Mouse (Mus musculus) CH12.LX (cell line): ENCODE data around the gene Eef1akmt4. TPM values are rescaled to one million over a fixed set of nuclear protein-coding genes. Genes with fewer than 3 reads are reported as not detected.

Source experiments
- DNase-seq: peaks from one replicate; pipeline ENCODE4 v3.0.0-alpha.2; 2013; ENCODE audit errors: extremely low read depth
- H3K27ac ChIP-seq: 2 replicates; pipeline ENCODE4 v1.5.1; 2012; ENCODE audit warnings: low read depth, mild to moderate bottlenecking, control low read depth, moderate library complexity; ENCODE audit not compliant: insufficient read depth
- H3K27me3 ChIP-seq: replicated peaks from 2 replicates; pipeline ENCODE3; 2012; ENCODE audit warnings: inconsistent platforms
- H3K36me3 ChIP-seq, 2 experiments: replicated peaks in 1 of 2; 2 replicates each; pipeline versions ENCODE3 to v1.6.1; 2012; ENCODE audit warnings: inconsistent platforms in 1 of 2, low read length in 1 of 2, mild to moderate bottlenecking in 1 of 2, mixed read lengths in 1 of 2, moderate library complexity in 1 of 2; ENCODE audit not compliant: control insufficient read depth in 1 of 2, insufficient read depth in 1 of 2
- H3K4me1 ChIP-seq, 2 experiments: 2 replicates each; pipeline ENCODE4 v1.6.1; 2012; ENCODE audit warnings: inconsistent platforms in 1 of 2, moderate library complexity in 1 of 2; ENCODE audit not compliant: insufficient read depth in 2 of 2, control insufficient read depth in 1 of 2
- H3K4me2 ChIP-seq: 2 replicates; pipeline ENCODE4 v1.6.1; 2012; ENCODE audit warnings: low read depth, mild to moderate bottlenecking, control low read depth; ENCODE audit not compliant: poor library complexity, insufficient read depth, severe bottlenecking
- H3K4me3 ChIP-seq, 3 experiments: fragments of 150-350 bp in 1 of 3; sonication (generic) in 1 of 3; replicated peaks in 1 of 3; 2 replicates each; pipeline versions ENCODE3 to v1.5.1; 2011 to 2012; ENCODE audit warnings: low read depth in 2 of 3, low read length in 2 of 3, mild to moderate bottlenecking in 2 of 3, moderate library complexity in 2 of 3, control low read depth in 1 of 3, improper control_type of control experiment in 1 of 3, inconsistent platforms in 1 of 3, mixed read lengths in 1 of 3; ENCODE audit not compliant: poor library complexity in 1 of 3
- H3K79me2 ChIP-seq: replicated peaks from 2 replicates; pipeline ENCODE4 v1.6.1; 2012; ENCODE audit warnings: mild to moderate bottlenecking, moderate library complexity; ENCODE audit not compliant: control insufficient read depth, poor library complexity, insufficient read depth, severe bottlenecking; ENCODE audit errors: extremely low read depth
- H3K9ac ChIP-seq: 2 replicates; pipeline ENCODE4 v1.6.1; 2012; ENCODE audit warnings: low read depth, mild to moderate bottlenecking, control low read depth, moderate library complexity; ENCODE audit not compliant: insufficient read depth
- H3K9me3 ChIP-seq: replicated peaks from 2 replicates; pipeline ENCODE3; 2012; ENCODE audit warnings: low read length, inconsistent platforms, mixed read lengths
- BHLHE40 ChIP-seq: IDR thresholded peaks from 2 replicates; pipeline ENCODE4 v1.6.1; 2011; ENCODE audit warnings: mild to moderate bottlenecking, low read depth, low read length, improper control_type of control experiment
- CHD1 ChIP-seq: IDR thresholded peaks from 2 replicates; pipeline ENCODE4 v1.6.1; 2012; ENCODE audit warnings: low read depth, low read length, improper control_type of control experiment, inconsistent platforms
- CHD2 ChIP-seq: IDR thresholded peaks from 2 replicates; pipeline ENCODE4 v1.6.1; 2011; ENCODE audit warnings: low read length, improper control_type of control experiment
- CTCF ChIP-seq, 2 experiments: IDR thresholded peaks in 1 of 2; conservative IDR thresholded peaks in 1 of 2; 2 replicates each; pipeline ENCODE4 v1.5.1; 2011 to 2012; ENCODE audit warnings: low read depth in 2 of 2, low read length in 2 of 2, improper control_type of control experiment in 1 of 2, inconsistent platforms in 1 of 2, mild to moderate bottlenecking in 1 of 2, moderate library complexity in 1 of 2
- E2F4 ChIP-seq: IDR thresholded peaks from 2 replicates; pipeline ENCODE4 v1.6.1; 2011; ENCODE audit warnings: low read depth, low read length, improper control_type of control experiment; ENCODE audit not compliant: insufficient replicate concordance
- ELF1 ChIP-seq: IDR thresholded peaks from 2 replicates; pipeline ENCODE4 v1.6.1; 2014; ENCODE audit warnings: low read depth, mild to moderate bottlenecking, inconsistent platforms, low read length, improper control_type of control experiment
- EP300 ChIP-seq: IDR thresholded peaks from 2 replicates; pipeline ENCODE4 v1.6.1; 2011; ENCODE audit warnings: low read length, improper control_type of control experiment
- ETS1 ChIP-seq: conservative IDR thresholded peaks from 2 replicates; pipeline ENCODE4 v1.6.1; 2012; ENCODE audit warnings: low read depth, mild to moderate bottlenecking, inconsistent platforms, low read length, improper control_type of control experiment, moderate library complexity
- GABPA ChIP-seq: IDR thresholded peaks from 2 replicates; pipeline ENCODE4 v1.6.1; 2012; ENCODE audit warnings: low read depth, low read length, improper control_type of control experiment, inconsistent platforms; ENCODE audit not compliant: insufficient replicate concordance
- HCFC1 ChIP-seq: IDR thresholded peaks from 2 replicates; pipeline ENCODE4 v1.6.1; 2012; ENCODE audit warnings: low read depth, mild to moderate bottlenecking, inconsistent platforms, low read length, improper control_type of control experiment
- IRF4 ChIP-seq: IDR thresholded peaks from 2 replicates; pipeline ENCODE4 v1.6.1; 2014; ENCODE audit warnings: low read depth, mild to moderate bottlenecking, inconsistent platforms, low read length, improper control_type of control experiment
- JUN ChIP-seq: IDR thresholded peaks from 2 replicates; pipeline ENCODE4 v1.6.1; 2011; ENCODE audit warnings: low read depth, mild to moderate bottlenecking, low read length, improper control_type of control experiment, moderate library complexity; ENCODE audit not compliant: insufficient read depth
- JUND ChIP-seq: conservative IDR thresholded peaks from 2 replicates; pipeline ENCODE4 v1.6.1; 2011; ENCODE audit warnings: low read depth, low read length, improper control_type of control experiment
- KAT2A ChIP-seq: IDR thresholded peaks from 2 replicates; pipeline ENCODE4 v1.6.1; 2012; ENCODE audit warnings: low read length, improper control_type of control experiment, inconsistent platforms; ENCODE audit not compliant: insufficient replicate concordance
- MAX ChIP-seq: IDR thresholded peaks from 2 replicates; pipeline ENCODE4 v1.6.1; 2011; ENCODE audit warnings: low read length, improper control_type of control experiment
- MAZ ChIP-seq: IDR thresholded peaks from 2 replicates; pipeline ENCODE4 v1.6.1; 2012; ENCODE audit warnings: low read depth, mild to moderate bottlenecking, inconsistent platforms, low read length, improper control_type of control experiment, moderate library complexity
- MXI1 ChIP-seq: IDR thresholded peaks from 2 replicates; pipeline ENCODE4 v1.6.1; 2011; ENCODE audit warnings: mild to moderate bottlenecking, low read depth, low read length, improper control_type of control experiment
- MYC ChIP-seq: IDR thresholded peaks from 2 replicates; pipeline ENCODE4 v1.6.1; 2011; ENCODE audit warnings: low read depth, mild to moderate bottlenecking, improper control_type of control experiment, low read length
- NELFE ChIP-seq: IDR thresholded peaks from 2 replicates; pipeline ENCODE4 v1.6.1; 2011; ENCODE audit warnings: low read depth, low read length, improper control_type of control experiment
- NRF1 ChIP-seq: IDR thresholded peaks from 2 replicates; pipeline ENCODE4 v1.6.1; 2014; ENCODE audit warnings: low read depth, mild to moderate bottlenecking, inconsistent platforms, low read length, improper control_type of control experiment, moderate library complexity
- PAX5 ChIP-seq: IDR thresholded peaks from 2 replicates; pipeline ENCODE4 v1.6.1; 2012; ENCODE audit warnings: low read length, inconsistent platforms, mixed read lengths
- POLR2A ChIP-seq: IDR thresholded peaks from 2 replicates; pipeline ENCODE4 v1.6.1; 2011; ENCODE audit warnings: low read depth, mild to moderate bottlenecking, improper control_type of control experiment, low read length
- RCOR1 ChIP-seq: conservative IDR thresholded peaks from 2 replicates; pipeline ENCODE4 v1.6.1; 2012; ENCODE audit warnings: low read depth, mild to moderate bottlenecking, inconsistent platforms, low read length, improper control_type of control experiment
- SIN3A ChIP-seq: IDR thresholded peaks from 2 replicates; pipeline ENCODE4 v1.6.1; 2012; ENCODE audit warnings: low read length, improper control_type of control experiment, inconsistent platforms
- SMC3 ChIP-seq: IDR thresholded peaks from 2 replicates; pipeline ENCODE4 v1.6.1; 2011; ENCODE audit warnings: low read depth, low read length, improper control_type of control experiment
- TBP ChIP-seq: conservative IDR thresholded peaks from 2 replicates; pipeline ENCODE4 v1.6.1; 2011; ENCODE audit warnings: low read depth, low read length, improper control_type of control experiment
- TCF12 ChIP-seq: IDR thresholded peaks from 2 replicates; pipeline ENCODE4 v1.6.1; 2014; ENCODE audit warnings: low read depth, mild to moderate bottlenecking, inconsistent platforms, low read length, improper control_type of control experiment
- ZC3H11A ChIP-seq: IDR thresholded peaks from 2 replicates; pipeline ENCODE4 v1.6.1; 2012; ENCODE audit warnings: low read depth, mild to moderate bottlenecking, inconsistent platforms, low read length, improper control_type of control experiment
- ZKSCAN1 ChIP-seq: IDR thresholded peaks from 2 replicates; pipeline ENCODE4 v1.6.1; 2012; ENCODE audit warnings: low read depth, inconsistent platforms, low read length, improper control_type of control experiment, borderline replicate concordance
- ZMIZ1 ChIP-seq: IDR thresholded peaks from 2 replicates; pipeline ENCODE4 v1.6.1; 2012; ENCODE audit warnings: low read depth, mild to moderate bottlenecking, inconsistent platforms, low read length, improper control_type of control experiment
- ZNF384 ChIP-seq: IDR thresholded peaks from 2 replicates; pipeline ENCODE4 v1.6.1; 2012; ENCODE audit warnings: low read depth, low read length, improper control_type of control experiment, inconsistent platforms
- dilution Hi-C: fragments of 300-500 bp; cut with MboI; formaldehyde crosslinking; loops from 2 replicates; pipeline ENCODE4 v1.14.3; 2020; ENCODE audit warnings: low sequenced_read_pairs; ENCODE audit not compliant: extremely low pct_unique_long_range_greater_than_20kb, extremely low pct_ligation_motif_present
- in situ Hi-C: fragments of 300-500 bp; cut with MboI; formaldehyde crosslinking; loops from 3 replicates; pipeline ENCODE4 v1.14.3; 2019; ENCODE audit warnings: low sequenced_read_pairs, low pct_ligation_motif_present, low pct_unique_long_range_greater_than_20kb, mixed read lengths
- polyA plus RNA-seq: library from polyadenylated mRNA; unstranded; fragments of >175 nt; gene quantifications from 2 replicates; pipeline ENCODE4 v1.2.1, GENCODE M21; 2012; ENCODE audit warnings: low read depth; ENCODE audit not compliant: insufficient read length
- total RNA-seq, 2 experiments: library from RNA; depleted of rRNA; stranded (reverse); fragments of 300-350 nt in 1 of 2; fragments of >200 nt in 1 of 2; gene quantifications; 2 replicates each; pipeline ENCODE4 v1.2.3; 2012 to 2014

Gene Eef1akmt4
- total RNA-seq (2012; rRNA removed) (50.7 and 54.6 TPM in 2 replicates), total RNA-seq (2014; rRNA removed) (82.8 and 86.9 TPM in 2 replicates), polyA plus RNA-seq (49.5 and 53.3 TPM in 2 replicates)

GRCm38 (mm10) chr16:20611357-20612227, at the start of gene Eef1akmt4, which contains the start of the genes Gm49333 and Alg3:
Eef1akmt4 (plus strand) TSS chr16:20611593.
Gm49333 (plus strand) TSS chr16:20611610.
Alg3 (minus strand) TSS chr16:20611735.
- in situ Hi-C loops: loop anchor here (5.0 to 10.0 kb wide), 2 partner anchors 64 to 317 kb away; partner anchors contain the start of gene Abcf3
- no peaks in the 10 kb centered on the region for H3K27me3 ChIP-seq
- TF ChIP-seq JUN (peak; percentile 28; the same call in 1 of the 2 replicates), MYC (peak; percentile 100), ETS1 (peak; percentile 68), PAX5 (no peak), RCOR1 (no peak), BHLHE40 (peak; percentile 92), SIN3A (peak; percentile 99), TCF12 (peak; percentile 66; the same call in 1 of the 2 replicates), MXI1 (peak; percentile 100), CHD2 (peak; percentile 60; the same call in 1 of the 2 replicates), ZMIZ1 (peak; percentile 68; the same call in 1 of the 2 replicates), ZKSCAN1 (no peak), KAT2A (no peak), EP300 (no peak), MAZ (0 out of 2 replicates have a peak, but pooled peaks have one; percentile 44), CTCF (conservative IDR thresholded peaks at IDR 0.05 in 1 of 2, IDR thresholded peaks at IDR 0.05 in 1 of 2; ENCODE audit: low read depth in 2 of 2, low read length in 2 of 2) (no peak), NRF1 (peak; percentile 64), HCFC1 (peak; percentile 83), E2F4 (0 out of 2 replicates have a peak, but pooled peaks have one; percentile 80), POLR2A (peak; percentile 94), SMC3 (no peak), JUND (0 out of 2 replicates have a peak, but pooled peaks have one; percentile 30), MAX (peak; percentile 100), ZC3H11A (no peak), IRF4 (0 out of 2 replicates have a peak, but pooled peaks have one; percentile 16), ELF1 (0 out of 2 replicates have a peak, but pooled peaks have one; percentile 48), ZNF384 (no peak), CHD1 (peak; percentile 83; the same call in 1 of the 2 replicates), TBP (peak; percentile 91), NELFE (peak; percentile 82), GABPA (no peak)
- peak within 1 kb of the TSS; percentile 46 for H3K27ac ChIP-seq
- H3K4me3 ChIP-seq: peak within 1 kb of the TSS; percentile 70 to 86 (median 79)
- peak within 1 kb of the TSS; percentile 98 for H3K4me2 ChIP-seq
- peaks cover 8% of the 10 kb centered on the region for H3K79me2 ChIP-seq
- H3K9ac ChIP-seq: peak within 1 kb of the TSS; percentile 74
- peaks cover 21 to 56% of the 10 kb centered on the region in 2 experiments for H3K36me3 ChIP-seq
- dilution Hi-C loops: no loop called here
- no peaks in the 10 kb centered on the region for H3K9me3 ChIP-seq
- peaks cover 6 to 33% of the 10 kb centered on the region in 2 experiments for H3K4me1 ChIP-seq
- DNase-seq: peak; percentile 100
